Mouse (Mus musculus) frontal cortex, postnatal 25 days (tissue): ENCODE data around the gene Kcnk3.

Experiments used
- DNase-seq, 2 experiments: peaks; one replicate each; pipeline ENCODE4 v3.0.0; 2022; ENCODE audit warnings: low spot score in 2 of 2

Gene Kcnk3

GRCm38 (mm10) chr5:30588301-30588968, 465 bp downstream of the Kcnk3 start:
- no peak for DNase-seq

- no peak for DNase-seq
Measured at GRCm38 (mm10) chr5:30589069-30589468, 1.1 kb downstream of the Kcnk3 start.

- DNase-seq = no peak
Measured at GRCm38 (mm10) chr5:30589546-30589945, 1.6 kb downstream of the Kcnk3 start.

- DNase-seq = no peak
Measured at GRCm38 (mm10) chr5:30590231-30590630, 2.3 kb downstream of the Kcnk3 start.

- no peak for DNase-seq
Measured at GRCm38 (mm10) chr5:30591205-30591731, 3.3 kb downstream of the Kcnk3 start.

GRCm38 (mm10) chr5:30591786-30592185, 3.8 kb downstream of the Kcnk3 start:
- no peak for DNase-seq

- no peak for DNase-seq
Measured at GRCm38 (mm10) chr5:30592279-30592980, 4.5 kb downstream of the Kcnk3 start.

GRCm38 (mm10) chr5:30593360-30593759, 5.4 kb downstream of the Kcnk3 start:
- no peak for DNase-seq

GRCm38 (mm10) chr5:30593811-30594504, 6.0 kb downstream of the Kcnk3 start:
- no peak for DNase-seq

- DNase-seq = no peak
Measured at GRCm38 (mm10) chr5:30594953-30595560, 7.1 kb downstream of the Kcnk3 start.

- DNase-seq = no peak
Measured at GRCm38 (mm10) chr5:30601397-30601796, 13.4 kb downstream of the Kcnk3 start.

GRCm38 (mm10) chr5:30603255-30603654, 15.3 kb downstream of the Kcnk3 start:
- no peak for DNase-seq

- DNase-seq = no peak
Measured at GRCm38 (mm10) chr5:30603926-30604325, 16.0 kb downstream of the Kcnk3 start.

- no peak for DNase-seq
Measured at GRCm38 (mm10) chr5:30604769-30605188, 16.8 kb downstream of the Kcnk3 start.

- DNase-seq = no peak
Measured at GRCm38 (mm10) chr5:30605649-30606048, 17.7 kb downstream of the Kcnk3 start.

GRCm38 (mm10) chr5:30606424-30607073, 18.6 kb downstream of the Kcnk3 start:
- DNase-seq = peak; percentile 55 to 62

- DNase-seq = no peak
Measured at GRCm38 (mm10) chr5:30609094-30609493, 21.1 kb downstream of the Kcnk3 start.

- DNase-seq = no peak
Measured at GRCm38 (mm10) chr5:30609918-30610645, 22.1 kb downstream of the Kcnk3 start.

GRCm38 (mm10) chr5:30611091-30611490, 23.1 kb downstream of the Kcnk3 start:
- no peak for DNase-seq

- DNase-seq = no peak
Measured at GRCm38 (mm10) chr5:30611689-30612088, 23.7 kb downstream of the Kcnk3 start.

- DNase-seq = no peak
Measured at GRCm38 (mm10) chr5:30612575-30612974, 24.6 kb downstream of the Kcnk3 start.
